Mouse (Mus musculus) MEL (cell line): ENCODE measurements around the gene Tmem91. TPM values are rescaled to one million over a fixed set of nuclear protein-coding genes. Genes with fewer than 3 reads are reported as not detected.

Source experiments
- DNase-seq: peaks from one replicate; pipeline ENCODE4 v3.0.0; 2011; ENCODE audit warnings: low read depth, low spot score
- H3K27ac ChIP-seq: 2 replicates; pipeline ENCODE4 v1.5.1; 2012; ENCODE audit warnings: low read depth, mild to moderate bottlenecking, control low read depth, low read length, moderate library complexity; ENCODE audit not compliant: control insufficient read depth
- H3K27me3 ChIP-seq, 2 experiments: fragments of 150-350 bp in 1 of 2; sonication (generic) in 1 of 2; 2 replicates each; pipeline ENCODE4 v1.6.1; 2012; ENCODE audit warnings: low read length in 2 of 2, mild to moderate bottlenecking in 2 of 2, improper control_type of control experiment in 1 of 2, moderate library complexity in 1 of 2; ENCODE audit not compliant: insufficient read depth in 2 of 2, control insufficient read depth in 1 of 2
- H3K36me3 ChIP-seq, 2 experiments: 2 replicates each; pipeline ENCODE4 v1.6.1; 2012 to 2014; ENCODE audit warnings: low read length in 2 of 2, improper control_type of control experiment in 1 of 2, inconsistent platforms in 1 of 2, mild to moderate bottlenecking in 1 of 2; ENCODE audit not compliant: insufficient read depth in 2 of 2, control insufficient read depth in 1 of 2
- H3K4me1 ChIP-seq, 2 experiments: fragments of 150-350 bp in 1 of 2; sonication (generic) in 1 of 2; 2 replicates each; pipeline ENCODE4 v1.6.1; 2012; ENCODE audit warnings: low read length in 2 of 2, improper control_type of control experiment in 1 of 2, mild to moderate bottlenecking in 1 of 2; ENCODE audit not compliant: insufficient read depth in 2 of 2, control insufficient read depth in 1 of 2
- H3K4me3 ChIP-seq, 2 experiments: fragments of 150-350 bp in 1 of 2; sonication (generic) in 1 of 2; 2 replicates each; pipeline ENCODE4 v1.5.1; 2012; ENCODE audit warnings: low read depth in 2 of 2, low read length in 2 of 2, mild to moderate bottlenecking in 2 of 2, moderate library complexity in 2 of 2, control low read depth in 1 of 2, improper control_type of control experiment in 1 of 2; ENCODE audit not compliant: control insufficient read depth in 1 of 2, insufficient read depth in 1 of 2
- H3K79me2 ChIP-seq: 2 replicates; pipeline ENCODE4 v1.6.1; 2012; ENCODE audit warnings: mild to moderate bottlenecking, low read length, moderate library complexity; ENCODE audit not compliant: control insufficient read depth, poor library complexity, insufficient read depth
- H3K9ac ChIP-seq: 2 replicates; pipeline ENCODE4 v1.6.1; 2012; ENCODE audit warnings: low read depth, mild to moderate bottlenecking, control low read depth, low read length, moderate library complexity; ENCODE audit not compliant: control insufficient read depth, poor library complexity, severe bottlenecking
- H3K9me3 ChIP-seq: fragments of 150-350 bp; sonication (generic); replicated peaks from 2 replicates; pipeline ENCODE4 v1.6.1; 2012; ENCODE audit warnings: mild to moderate bottlenecking, low read length, improper control_type of control experiment, moderate library complexity; ENCODE audit not compliant: insufficient read depth
- CHD2 ChIP-seq: IDR thresholded peaks from 2 replicates; pipeline ENCODE4 v1.6.1; 2011; ENCODE audit warnings: low read length, improper control_type of control experiment
- CTCF ChIP-seq, 3 experiments: IDR thresholded peaks in 2 of 3; conservative IDR thresholded peaks in 1 of 3; 2 replicates each; pipeline ENCODE4 v1.5.1; 2011 to 2012; ENCODE audit warnings: low read length in 3 of 3, low read depth in 2 of 3, mild to moderate bottlenecking in 2 of 3, improper control_type of control experiment in 1 of 3, inconsistent platforms in 1 of 3, mixed read lengths in 1 of 3, moderate library complexity in 1 of 3; ENCODE audit not compliant: control insufficient read depth in 1 of 3, insufficient read depth in 1 of 3, poor library complexity in 1 of 3, severe bottlenecking in 1 of 3
- EP300 ChIP-seq, 2 experiments: IDR thresholded peaks; 2 replicates each; pipeline ENCODE4 v1.6.1; 2011; ENCODE audit warnings: improper control_type of control experiment in 2 of 2, low read length in 2 of 2, low read depth in 1 of 2, mild to moderate bottlenecking in 1 of 2
- KAT2A ChIP-seq: conservative IDR thresholded peaks from 2 replicates; pipeline ENCODE4 v1.6.1; 2012; ENCODE audit warnings: low read depth, low read length, improper control_type of control experiment, inconsistent platforms
- MAX ChIP-seq: IDR thresholded peaks from 2 replicates; pipeline ENCODE4 v1.6.1; 2011; ENCODE audit warnings: low read length, improper control_type of control experiment
- MAZ ChIP-seq: IDR thresholded peaks from 2 replicates; pipeline ENCODE4 v1.6.1; 2012; ENCODE audit warnings: low read depth, mild to moderate bottlenecking, inconsistent platforms, low read length, improper control_type of control experiment
- MEF2A ChIP-seq: IDR thresholded peaks from 2 replicates; pipeline ENCODE4 v1.6.1; 2014; ENCODE audit warnings: low read depth, mild to moderate bottlenecking, inconsistent platforms, low read length, improper control_type of control experiment; ENCODE audit not compliant: poor library complexity, insufficient replicate concordance, severe bottlenecking; ENCODE audit errors: extremely low read depth
- MXI1 ChIP-seq: IDR thresholded peaks from 2 replicates; pipeline ENCODE4 v1.6.1; 2011; ENCODE audit warnings: mild to moderate bottlenecking, low read depth, low read length, improper control_type of control experiment
- MYB ChIP-seq: IDR thresholded peaks from 2 replicates; pipeline ENCODE4 v1.6.1; 2011; ENCODE audit warnings: mild to moderate bottlenecking, low read depth, low read length, improper control_type of control experiment
- NELFE ChIP-seq: IDR thresholded peaks from 2 replicates; pipeline ENCODE4 v1.6.1; 2011; ENCODE audit warnings: low read depth, low read length, improper control_type of control experiment
- POLR2AphosphoS2 ChIP-seq: IDR thresholded peaks from 2 replicates; pipeline ENCODE4 v1.6.1; 2011; ENCODE audit warnings: low read length, improper control_type of control experiment
- POLR2AphosphoS5 ChIP-seq: IDR thresholded peaks from 2 replicates; pipeline ENCODE4 v1.6.1; 2012; ENCODE audit warnings: low read depth, borderline replicate concordance, mild to moderate bottlenecking, inconsistent platforms, low read length, moderate library complexity, mixed read lengths
- TBP ChIP-seq: IDR thresholded peaks from 2 replicates; pipeline ENCODE4 v1.8.0; 2011; ENCODE audit warnings: low read depth, low read length, improper control_type of control experiment
- UBTF ChIP-seq: IDR thresholded peaks from 2 replicates; pipeline ENCODE4 v1.6.1; 2012; ENCODE audit warnings: low read depth, mild to moderate bottlenecking, inconsistent platforms, low read length, improper control_type of control experiment, moderate library complexity, borderline replicate concordance; ENCODE audit not compliant: insufficient read depth
- USF2 ChIP-seq, 2 experiments: IDR thresholded peaks; 2 replicates each; pipeline ENCODE4 v1.6.1; 2011 to 2012; ENCODE audit warnings: improper control_type of control experiment in 2 of 2, low read length in 2 of 2, borderline replicate concordance in 1 of 2, inconsistent platforms in 1 of 2, low read depth in 1 of 2, mild to moderate bottlenecking in 1 of 2; ENCODE audit not compliant: insufficient read depth in 1 of 2
- ZC3H11A ChIP-seq: IDR thresholded peaks from 2 replicates; pipeline ENCODE4 v1.6.1; 2012; ENCODE audit warnings: low read depth, mild to moderate bottlenecking, inconsistent platforms, low read length, improper control_type of control experiment
- ZKSCAN1 ChIP-seq: IDR thresholded peaks from 2 replicates; pipeline ENCODE4 v1.6.1; 2012; ENCODE audit warnings: low read depth, mild to moderate bottlenecking, inconsistent platforms, low read length, improper control_type of control experiment, moderate library complexity
- ZMIZ1 ChIP-seq: IDR thresholded peaks from 2 replicates; pipeline ENCODE4 v1.6.1; 2012; ENCODE audit warnings: low read depth, mild to moderate bottlenecking, inconsistent platforms, low read length, improper control_type of control experiment, moderate library complexity
- polyA plus RNA-seq, 2 experiments: library from polyadenylated mRNA; stranded (reverse) in 1 of 2; unstranded in 1 of 2; fragments of >175 nt in 1 of 2; fragments of >200 nt in 1 of 2; gene quantifications; 2 replicates each; pipeline versions ENCODE4 v1.2.1 to v1.2.4; 2012; ENCODE audit warnings: low replicate concordance in 2 of 2, low read depth in 1 of 2; ENCODE audit not compliant: insufficient read length in 2 of 2, insufficient read depth in 1 of 2, missing spikeins in 1 of 2
- total RNA-seq: library from RNA; depleted of rRNA; stranded (reverse); fragments of 300-350 nt; gene quantifications from 2 replicates; pipeline ENCODE4 v1.2.3, GENCODE M21; 2012

The Tmem91 gene
- total and polyA plus RNA-seq, 3 experiments = 0.89 to 3.3 TPM; not detected in 1

GRCm38 (mm10) chr7:25712801-25713200 lies 37.8 kb upstream of the Tmem91 start:
- H3K36me3 ChIP-seq = peaks cover 2 to 3% of the 10 kb centered on the region in 2 experiments; a peak in 3 of 4 replicates
- peaks cover 0 to 5% of the 10 kb centered on the region in 2 experiments; a peak in 1 of 4 replicates for H3K4me1 ChIP-seq

GRCm38 (mm10) chr7:25711731-25712197 lies 36.8 kb upstream of the Tmem91 start:
- Histone ChIP-seq H3K4me1 (peaks cover 0 to 5% of the 10 kb centered on the region in 2 experiments; a peak in 1 of 4 replicates), H3K27ac (peak overlapping the region; percentile 14; the same call in 1 of the 2 replicates), H3K4me3 (no peak overlapping the region), H3K79me2 (no peaks in the 10 kb centered on the region), H3K36me3 (peaks cover 0 to 3% of the 10 kb centered on the region in 2 experiments; a peak in 2 of 4 replicates), H3K27me3 (no peaks in the 10 kb centered on the region), H3K9ac (no peak overlapping the region), H3K9me3 (no peaks in the 10 kb centered on the region)
- DNase-seq = peak; percentile 56
- TF ChIP-seq POLR2AphosphoS2 (peak; percentile 34), ZMIZ1 (peak; percentile 16; the same call in 1 of the 2 replicates), ZC3H11A (no peak)

More at GRCm38 (mm10) chr7:25712801-25713200, 37.8 kb upstream of the Tmem91 start:
- TF ChIP-seq KAT2A (no peak), MXI1 (no peak), CHD2 (no peak), MYB (no peak), NELFE (peak; percentile 40; the same call in 1 of the 2 replicates), MAZ (no peak), MAX (no peak), ZKSCAN1 (no peak), MEF2A (no peak), TBP (no peak), USF2 (IDR thresholded peaks at IDR 0.05; ENCODE audit: borderline replicate concordance in 1 of 2, insufficient read depth in 1 of 2, low read depth in 1 of 2, low read length in 2 of 2) (no peak), ZMIZ1 (0 out of 2 replicates have a peak, but pooled peaks have one; percentile 30), CTCF (IDR thresholded peaks at IDR 0.05 in 2 of 3, conservative IDR thresholded peaks at IDR 0.05 in 1 of 3; ENCODE audit: control insufficient read depth in 1 of 3, insufficient read depth in 1 of 3, low read depth in 2 of 3, low read length in 3 of 3, poor library complexity in 1 of 3, severe bottlenecking in 1 of 3) (no peak), EP300 (IDR thresholded peaks at IDR 0.05; ENCODE audit: low read depth in 1 of 2, low read length in 2 of 2) (no peak), POLR2AphosphoS5 (no peak), UBTF (no peak)
- no peaks in the 10 kb centered on the region for H3K79me2 ChIP-seq
- H3K27me3 ChIP-seq = no peaks in the 10 kb centered on the region
- no peak overlapping the region for H3K27ac ChIP-seq
- no peak overlapping the region for H3K9ac ChIP-seq
- no peaks in the 10 kb centered on the region for H3K9me3 ChIP-seq
- H3K4me3 ChIP-seq = no peak overlapping the region
- DNase-seq = no peak
